Mouse (Mus musculus): ENCODE measurements around the gene Olfr967. TPM values are rescaled to one million over a fixed set of nuclear protein-coding genes. Genes with fewer than 3 reads are reported as not detected.
"Not testable (repeated sequence)": the region's sequence is repeated elsewhere in the genome, so short reads cannot be mapped to it uniquely, and the experiment has no call there.

Gene Olfr967
- total RNA-seq (2021) = not detected

GRCm38 (mm10) chr9:39745949-39746348 lies at the start of gene Olfr967:
Olfr967 (plus strand) TSS chr9:39746249.
- intact Hi-C loops (cut with DNase I) = no loop called here
- no peak for DNase-seq (ENCODE audit: low spot score in 2 of 2)

DNA sequence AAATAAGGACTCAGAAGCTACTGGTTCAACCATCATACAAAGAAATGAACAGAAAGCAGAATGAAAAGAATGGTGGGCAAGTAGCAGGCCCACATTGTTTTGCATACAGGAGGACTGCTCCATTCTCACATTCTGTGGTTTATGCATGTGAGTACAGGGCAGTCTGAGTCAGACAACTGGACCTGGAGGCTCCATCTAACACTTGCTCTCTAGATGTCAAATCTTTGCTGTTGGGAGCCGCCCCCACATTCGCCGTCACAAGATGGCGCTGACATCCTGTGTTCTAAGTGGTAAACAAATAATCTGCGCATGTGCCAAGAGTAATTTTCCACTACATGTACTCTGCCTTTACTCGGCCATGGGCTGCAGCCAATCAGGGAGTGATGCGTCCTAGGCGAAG lies 44.9 kb upstream of the Olfr967 start:
- intact Hi-C loops (cut with DNase I); DNase-seq (ENCODE audit: low spot score in 2 of 2): not testable (repeated sequence)

DNA sequence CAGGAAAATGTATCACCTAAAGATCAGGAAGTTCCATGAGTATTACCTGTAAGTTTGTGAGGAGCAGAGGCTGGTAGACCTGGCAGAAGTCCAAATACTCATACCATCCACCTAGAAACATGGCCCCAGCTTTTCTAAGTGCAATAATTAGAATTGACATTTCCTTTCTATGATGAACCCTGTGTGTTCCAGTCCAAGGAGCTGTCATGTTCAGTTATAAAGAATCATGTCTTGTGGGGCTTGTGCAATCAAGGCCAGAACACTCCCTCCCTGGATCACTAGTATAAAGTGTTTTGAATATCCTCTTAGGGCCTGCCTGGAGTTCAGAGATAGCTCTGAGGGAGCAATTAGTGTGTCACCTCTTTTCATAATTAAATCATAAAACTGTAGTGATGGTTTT lies 39.0 kb upstream of the Olfr967 start, which contains the start of gene Olfr149:
Olfr149 (minus strand) TSS at position 101 of the 400 bp plus-strand sequence.
- no peak for DNase-seq (ENCODE audit: low spot score in 2 of 2)
- intact Hi-C loops (cut with DNase I) = no loop called here

DNA sequence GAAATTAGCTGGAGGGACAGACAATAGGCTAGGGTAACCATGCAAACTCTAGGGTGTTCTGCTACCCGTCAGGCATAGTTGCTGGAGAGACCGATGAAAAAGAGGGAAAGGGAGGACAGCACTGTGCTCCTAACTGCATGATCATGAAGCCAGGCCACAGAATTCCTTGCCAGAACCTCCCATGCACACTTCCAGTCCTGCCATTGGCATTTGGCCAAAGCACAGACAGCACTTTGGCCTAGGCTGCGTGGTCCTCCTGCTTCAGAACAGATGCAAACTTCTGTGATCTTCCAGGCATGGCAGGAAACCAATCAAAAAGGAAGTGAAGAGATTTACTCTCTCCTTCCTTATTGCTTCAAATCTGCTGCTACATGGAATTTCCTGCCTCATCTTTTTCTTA lies 37.1 kb upstream of the Olfr967 start:
- DNase-seq (ENCODE audit: low spot score in 2 of 2) = no peak
- intact Hi-C loops (cut with DNase I) = no loop called here

DNA sequence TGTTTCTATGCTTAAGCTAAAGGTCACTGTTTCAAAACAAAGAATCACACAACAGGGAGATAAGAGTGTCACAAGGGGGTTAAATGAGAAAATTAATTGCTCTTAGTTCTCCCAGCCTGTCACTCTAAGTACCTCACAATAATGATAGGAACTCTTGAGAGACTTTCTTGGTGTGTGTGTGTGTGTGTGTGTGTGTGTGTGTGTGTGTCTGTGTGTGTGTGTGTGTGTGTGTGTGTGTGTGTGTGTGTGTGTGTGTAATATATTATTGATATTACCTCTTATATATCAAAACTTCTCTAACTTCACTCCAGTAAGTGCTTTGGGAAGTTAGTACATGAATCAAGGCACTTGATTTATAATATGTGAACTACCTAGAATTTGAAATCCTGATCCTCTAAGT lies 35.0 kb upstream of the Olfr967 start, which contains the start of gene Olfr965:
Olfr965 (plus strand) TSS at position 301 of the 400 bp plus-strand sequence.
- intact Hi-C loops (cut with DNase I) = no loop called here
- DNase-seq (ENCODE audit: low spot score in 2 of 2) = no peak

- intact Hi-C loops (cut with DNase I) = no loop called here
- no peak for DNase-seq (ENCODE audit: low spot score in 2 of 2)
These were observed 15.4 kb upstream of the Olfr967 start, which contains the start of gene Olfr150 for GRCm38 (mm10) chr9:39730678-39731077. Olfr150 (plus strand) TSS chr9:39730978.

DNA sequence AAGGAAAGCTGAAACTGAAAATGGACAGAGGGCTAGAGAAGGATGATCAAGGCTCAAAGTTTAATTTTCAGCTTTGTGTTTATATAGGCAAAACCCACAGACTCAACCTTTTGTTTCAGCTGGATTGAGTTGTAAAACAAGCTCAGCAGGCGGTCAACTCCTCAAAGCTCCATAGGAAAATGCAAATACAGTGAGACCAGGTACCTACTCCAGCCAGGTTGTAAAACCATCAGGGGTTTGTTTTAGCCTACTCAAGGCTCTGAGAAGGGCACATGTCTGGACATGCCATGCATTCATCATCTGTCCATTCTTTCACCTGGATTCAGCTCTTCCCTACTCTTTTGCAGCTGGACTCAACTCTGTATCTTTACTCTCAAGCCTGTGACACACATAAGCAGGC lies 5.3 kb upstream of the Olfr967 start:
- DNase-seq (ENCODE audit: low spot score in 2 of 2) = no peak
- intact Hi-C loops (cut with DNase I) = no loop called here

- DNase-seq (ENCODE audit: low spot score in 2 of 2) = peak in 1 of 2 experiments; percentile 4
- intact Hi-C loops (cut with DNase I) = no loop called here
These were observed 379 bp downstream of the Olfr967 start for GRCm38 (mm10) chr9:39746428-39746827.

GRCm38 (mm10) chr9:39783153-39783552 lies 37.1 kb downstream of the Olfr967 start, which contains the start of gene Olfr968:
Olfr968 (minus strand) TSS chr9:39783253.
- no peak for DNase-seq (ENCODE audit: low spot score in 2 of 2)
- intact Hi-C loops (cut with DNase I) = no loop called here

DNA sequence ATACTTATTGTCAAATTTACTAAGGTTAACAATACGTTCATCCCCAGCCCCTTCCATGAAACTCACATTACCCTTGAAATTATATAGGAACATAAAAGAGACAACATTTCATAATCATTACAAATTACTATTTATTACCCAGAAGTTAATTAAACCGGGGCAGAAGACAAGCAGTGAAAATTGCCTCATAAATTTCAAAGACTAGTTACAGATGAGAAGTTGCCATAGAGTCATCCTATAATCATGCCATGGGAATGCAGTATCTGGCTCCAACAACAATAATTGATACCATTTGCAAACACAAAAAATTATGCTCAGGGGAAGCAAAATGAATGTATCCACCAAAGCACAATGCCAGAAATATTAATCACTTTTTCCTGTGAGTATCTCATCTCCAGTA lies 44.5 kb downstream of the Olfr967 start, which contains the start of gene Olfr969:
Olfr969 (plus strand) TSS at position 388 of the 400 bp plus-strand sequence.
- intact Hi-C loops (cut with DNase I) = no loop called here
- no peak for DNase-seq (ENCODE audit: low spot score in 2 of 2)

Other genes starting within 250 kb of the Olfr967 start
- not detected for gene Olfr957, start 230.4 kb upstream of the Olfr967 start, total RNA-seq (2021)
- not detected for gene Olfr958, start 192.2 kb upstream of the Olfr967 start, total RNA-seq (2021)
- gene Olfr959, start 170.7 kb upstream of the Olfr967 start, total RNA-seq (2021) = not detected
- gene AW551984, start 141.8 kb upstream of the Olfr967 start, total RNA-seq (2021) = 1 to 10 TPM; 3.3 to 7.3 TPM
- not detected for gene Olfr148, start 135.6 kb upstream of the Olfr967 start, total RNA-seq (2021)
- gene Olfr960, start 124.9 kb upstream of the Olfr967 start, total RNA-seq (2021) = not detected
- gene Olfr961, start 101.2 kb upstream of the Olfr967 start, total RNA-seq (2021) = not detected
- gene Olfr963, start 79.0 kb upstream of the Olfr967 start, total RNA-seq (2021) = not detected
- gene Olfr149, start 39.1 kb upstream of the Olfr967 start, total RNA-seq (2021) = not detected
- gene Olfr965, start 34.9 kb upstream of the Olfr967 start, total RNA-seq (2021) = not detected
- not detected for gene Olfr150, start 15.3 kb upstream of the Olfr967 start, total RNA-seq (2021)
- gene Olfr968, start 37.0 kb downstream of the Olfr967 start, total RNA-seq (2021) = not detected
- not detected for gene Olfr969, start 44.7 kb downstream of the Olfr967 start, total RNA-seq (2021)
- not detected for gene Olfr970, start 62.6 kb downstream of the Olfr967 start, total RNA-seq (2021)
- not detected for gene Olfr971, start 90.6 kb downstream of the Olfr967 start, total RNA-seq (2021)
- gene Olfr972, start 120.2 kb downstream of the Olfr967 start, total RNA-seq (2021) = not detected
- gene Olfr229, start 161.1 kb downstream of the Olfr967 start, total RNA-seq (2021) = not detected
- gene Olfr974, start 191.3 kb downstream of the Olfr967 start, total RNA-seq (2021) = not detected
- gene Olfr975, start 205.8 kb downstream of the Olfr967 start, total RNA-seq (2021) = not detected
- not detected for gene Olfr976, start 214.9 kb downstream of the Olfr967 start, total RNA-seq (2021)
- not detected for gene Olfr978, start 245.9 kb downstream of the Olfr967 start, total RNA-seq (2021)

Data from left cerebral cortex, postnatal 36 days (tissue).